Mouse (Mus musculus) erythroblast, embryonic 14.5 days (primary cell): ENCODE results near the gene Tomm20l.

Experiments
- GATA1 ChIP-seq: IDR thresholded peaks from 2 replicates; pipeline ENCODE4 v1.6.1; 2012; ENCODE audit warnings: low read length, inconsistent platforms, mixed read lengths
- TAL1 ChIP-seq: IDR thresholded peaks from 3 replicates; pipeline ENCODE4 v1.6.1; 2012; ENCODE audit warnings: low read length, inconsistent platforms, mixed read lengths

DNA sequence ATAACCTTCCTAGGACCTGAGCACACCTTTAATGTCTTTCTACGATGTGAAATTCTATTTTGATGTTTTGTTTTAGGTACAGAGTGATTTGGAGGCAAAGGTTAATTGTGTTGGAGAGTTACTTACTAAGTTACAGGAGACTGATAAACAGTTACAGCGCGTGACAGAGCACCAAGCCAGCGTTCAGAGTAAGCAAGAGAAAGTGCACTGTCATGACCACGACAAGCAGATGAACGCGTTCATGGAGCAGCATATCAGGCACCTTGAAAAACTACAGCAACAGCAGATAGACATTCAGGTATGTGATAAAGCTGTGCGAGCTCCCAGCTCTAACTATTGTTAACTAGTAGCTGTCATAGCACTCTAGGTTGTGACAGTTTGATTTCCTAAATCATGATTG lies 38.9 kb downstream of the Tomm20l start:
- TF ChIP-seq GATA1 (no peak), TAL1 (no peak)
